Mouse (Mus musculus) liver, postnatal 0 days (tissue): Measurements from ENCODE around the gene Jakmip3. TPM values are rescaled to one million over a fixed set of nuclear protein-coding genes. Genes with fewer than 3 reads are reported as not detected.

Source experiments
- ATAC-seq: fragments of 200-750 bp; cut with Nextera tagmentation; 2 replicates; pipeline ENCODE4 v1.8.0; 2017; ENCODE audit warnings: mild to moderate bottlenecking, moderate library complexity
- DNase-seq: peaks from one replicate; pipeline ENCODE4 v3.0.0-alpha.2; 2016
- H3K27ac ChIP-seq: fragments of 300-500 bp; sonication (generic); 2 replicates; pipeline ENCODE4 v1.5.1; 2014; ENCODE audit warnings: antibody characterized with exemption, moderate library complexity, mild to moderate bottlenecking, low read depth
- H3K27me3 ChIP-seq: fragments of 300-500 bp; sonication (generic); 2 replicates; pipeline ENCODE4 v1.6.1; 2014; ENCODE audit warnings: low read length, control low read depth, mixed read lengths; ENCODE audit not compliant: insufficient read depth
- H3K36me3 ChIP-seq: fragments of 300-500 bp; sonication (generic); replicated peaks from 2 replicates; pipeline ENCODE4 v1.6.1; 2014; ENCODE audit warnings: mild to moderate bottlenecking, control low read depth, low read length, moderate library complexity, mixed read lengths; ENCODE audit not compliant: insufficient read depth
- H3K4me1 ChIP-seq: fragments of 300-500 bp; sonication (generic); 2 replicates; pipeline ENCODE4 v1.6.1; 2014; ENCODE audit warnings: antibody characterized with exemption, mild to moderate bottlenecking, control low read depth; ENCODE audit not compliant: insufficient read depth
- H3K4me2 ChIP-seq: fragments of 300-500 bp; sonication (generic); 2 replicates; pipeline ENCODE4 v1.6.1; 2014; ENCODE audit warnings: low read depth, mild to moderate bottlenecking, low read length, moderate library complexity, mixed read lengths
- H3K4me3 ChIP-seq: fragments of 300-500 bp; sonication (generic); 2 replicates; pipeline ENCODE4 v1.5.1; 2014; ENCODE audit warnings: low read depth, low read length
- H3K9ac ChIP-seq: fragments of 300-500 bp; sonication (generic); replicated peaks from 2 replicates; pipeline ENCODE4 v1.6.1; 2014; ENCODE audit warnings: mild to moderate bottlenecking, moderate library complexity
- H3K9me3 ChIP-seq: fragments of 300-500 bp; sonication (generic); 2 replicates; pipeline ENCODE4 v1.6.1; 2016; ENCODE audit warnings: mild to moderate bottlenecking, control low read depth, low read length, mixed read lengths
- CTCF ChIP-seq: sonication (generic); IDR thresholded peaks from 2 replicates; pipeline ENCODE4 v1.5.1; 2016; ENCODE audit warnings: antibody characterized with exemption, low read depth
- EP300 ChIP-seq: IDR thresholded peaks from 2 replicates; pipeline ENCODE4 v1.6.1; 2016; ENCODE audit warnings: antibody characterized with exemption, low read depth, mild to moderate bottlenecking
- WGBS: fragments of 180-500 bp; shearing (Covaris S2); extraction: QIAGEN DNeasy Blood & Tissue Kit; methylation state at CpG from one replicate; pipeline ENCODE4 v1.1.7; 2014; ENCODE audit not compliant: insufficient replicate concordance; 5-methylcytosine and 5-hydroxymethylcytosine counted together
- polyA plus RNA-seq: library from polyadenylated mRNA; unstranded; fragments of >200 nt; fragmentation: Nextera tagmentation; extraction: Ambion mirVana; gene quantifications from 2 replicates; pipeline ENCODE4 v1.2.1, GENCODE M21; 2015

Gene Jakmip3
- polyA plus RNA-seq, 1 experiment from 2014 or later, result not detected

GRCm38 (mm10) chr7:139002692-139003091 is 62.2 kb downstream of the Jakmip3 start:
- no peak for DNase-seq
- 71% methylated on average over 9 of the region's 9 CpGs for WGBS
- H3K9me3 ChIP-seq, result no peaks in the 10 kb centered on the region

GRCm38 (mm10) chr7:139003250-139003649 is 62.7 kb downstream of the Jakmip3 start:
- no peak overlapping the region for H3K27ac ChIP-seq
- no peaks in the 10 kb centered on the region for H3K27me3 ChIP-seq
- no peak overlapping the region for H3K9ac ChIP-seq
- no peaks in the 10 kb centered on the region for H3K36me3 ChIP-seq
- no peaks in the 10 kb centered on the region for H3K4me1 ChIP-seq
- 69% methylated on average over 9 of the region's 9 CpGs for WGBS
- H3K4me2 ChIP-seq, result no peak overlapping the region
- TF ChIP-seq EP300 (no peak), CTCF (no peak)
- ATAC-seq (no peak), DNase-seq (no peak)
- H3K9me3 ChIP-seq, result no peaks in the 10 kb centered on the region
- H3K4me3 ChIP-seq, result no peak overlapping the region

More at GRCm38 (mm10) chr7:139002692-139003091, 62.2 kb downstream of the Jakmip3 start:
- ATAC-seq, result no peak
- no peaks in the 10 kb centered on the region for H3K27me3 ChIP-seq
- no peak overlapping the region for H3K4me3 ChIP-seq
- H3K36me3 ChIP-seq, result no peaks in the 10 kb centered on the region
- H3K27ac ChIP-seq, result no peak overlapping the region
- no peak for TF ChIP-seq CTCF
- no peak for TF ChIP-seq EP300
- H3K4me1 ChIP-seq, result no peaks in the 10 kb centered on the region
- H3K4me2 ChIP-seq, result no peak overlapping the region
- H3K9ac ChIP-seq, result no peak overlapping the region

GRCm38 (mm10) chr7:139009786-139010502 is 69.4 kb downstream of the Jakmip3 start:
- ATAC-seq, result no peak
- no peak for TF ChIP-seq CTCF
- TF ChIP-seq EP300, result no peak

GRCm38 (mm10) chr7:139011027-139011426 is 70.5 kb downstream of the Jakmip3 start:
- Histone ChIP-seq H3K9me3 (no peaks in the 10 kb centered on the region), H3K27me3 (no peaks in the 10 kb centered on the region), H3K9ac (no peak overlapping the region), H3K4me2 (no peak overlapping the region), H3K4me1 (no peaks in the 10 kb centered on the region), H3K36me3 (no peaks in the 10 kb centered on the region), H3K27ac (no peak overlapping the region), H3K4me3 (no peak overlapping the region)
- WGBS, result 26% methylated on average over 3 of the region's 3 CpGs
- no peak for TF ChIP-seq EP300
- peak; percentile 85 for TF ChIP-seq CTCF
- no peak for ATAC-seq
- peak; percentile 63 for DNase-seq

More at GRCm38 (mm10) chr7:139009786-139010502, 69.4 kb downstream of the Jakmip3 start:
- Histone ChIP-seq H3K4me1 (no peaks in the 10 kb centered on the region), H3K27ac (no peak overlapping the region), H3K36me3 (no peaks in the 10 kb centered on the region), H3K27me3 (no peaks in the 10 kb centered on the region), H3K4me3 (no peak overlapping the region), H3K9me3 (no peaks in the 10 kb centered on the region), H3K9ac (no peak overlapping the region), H3K4me2 (no peak overlapping the region)
- no peak for DNase-seq
- 64% methylated on average over 7 of the region's 7 CpGs for WGBS

- H3K4me2 ChIP-seq, result no peak overlapping the region
- H3K27me3 ChIP-seq, result no peaks in the 10 kb centered on the region
- H3K27ac ChIP-seq, result no peak overlapping the region
- H3K36me3 ChIP-seq, result no peaks in the 10 kb centered on the region
- 72% methylated on average over 2 of the region's 2 CpGs for WGBS
- DNase-seq (no peak), ATAC-seq (no peak)
- H3K9me3 ChIP-seq, result no peaks in the 10 kb centered on the region
- H3K9ac ChIP-seq, result no peak overlapping the region
- no peak overlapping the region for H3K4me3 ChIP-seq
- TF ChIP-seq EP300 (no peak), CTCF (no peak)
- no peaks in the 10 kb centered on the region for H3K4me1 ChIP-seq
Measured at GRCm38 (mm10) chr7:139011586-139011985, 71.1 kb downstream of the Jakmip3 start.

GRCm38 (mm10) chr7:139012767-139013369 is 72.3 kb downstream of the Jakmip3 start:
- DNase-seq (no peak), ATAC-seq (no peak)
- WGBS, result 70% methylated on average over 6 of the region's 6 CpGs
- H3K27ac ChIP-seq, result no peak overlapping the region
- H3K27me3 ChIP-seq, result no peaks in the 10 kb centered on the region
- no peak overlapping the region for H3K4me2 ChIP-seq
- no peak overlapping the region for H3K4me3 ChIP-seq
- no peaks in the 10 kb centered on the region for H3K9me3 ChIP-seq
- H3K36me3 ChIP-seq, result no peaks in the 10 kb centered on the region
- TF ChIP-seq CTCF (no peak), EP300 (no peak)
- H3K9ac ChIP-seq, result no peak overlapping the region
- H3K4me1 ChIP-seq, result no peaks in the 10 kb centered on the region
